Mouse (Mus musculus): ENCODE measurements around the gene Ffar2.

- TF ChIP-seq CTCF (IDR thresholded peaks at IDR 0.05): no peak
- TF ChIP-seq POLR2A (IDR thresholded peaks at IDR 0.05; ENCODE audit: insufficient read depth, low read depth, low read length): no peak
Observed at GRCm38 (mm10) chr7:30824306-30824705, 731 bp upstream of the Ffar2 start.

Measured in heart, adult 2 months (tissue).